Mouse (Mus musculus): ENCODE results near the gene Sult1a1. TPM values are rescaled to one million over a fixed set of nuclear protein-coding genes. Genes with fewer than 3 reads are reported as not detected.
A peak's percentile ranks its signal among the peaks of the same experiment; 100 is the strongest.

Sult1a1 gene
- total RNA-seq, 2 experiments from 2014 or later, result 8.1 to 12.9 TPM

DNA sequence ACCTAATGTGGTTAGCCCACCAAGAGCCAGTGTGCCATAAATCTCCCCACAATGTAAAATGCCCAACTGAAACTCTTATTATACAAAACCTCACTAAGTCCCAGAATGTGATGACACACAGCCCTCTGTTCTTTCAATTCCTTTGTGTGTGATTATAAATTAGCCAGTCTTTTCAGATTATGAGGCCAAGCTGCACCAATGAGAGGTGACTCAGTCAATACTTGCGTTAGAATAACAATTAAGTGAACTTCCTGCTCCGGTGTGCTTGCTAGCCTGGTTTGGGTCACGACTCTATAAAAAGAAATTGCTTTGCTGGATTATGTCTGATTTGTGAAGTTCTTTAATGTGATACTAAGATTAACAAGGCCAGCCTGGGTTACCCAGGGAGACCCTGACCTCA, 46.3 kb downstream of the Sult1a1 start:
- DNase-seq (ENCODE audit: low spot score in 2 of 2), result no peak

GRCm38 (mm10) chr7:126628111-126628510, 48.1 kb downstream of the Sult1a1 start:
- DNase-seq (ENCODE audit: low spot score in 2 of 2), result no peak

GRCm38 (mm10) chr7:126625807-126626600, 50.2 kb downstream of the Sult1a1 start:
- no peak for DNase-seq (ENCODE audit: low spot score in 2 of 2)

DNA sequence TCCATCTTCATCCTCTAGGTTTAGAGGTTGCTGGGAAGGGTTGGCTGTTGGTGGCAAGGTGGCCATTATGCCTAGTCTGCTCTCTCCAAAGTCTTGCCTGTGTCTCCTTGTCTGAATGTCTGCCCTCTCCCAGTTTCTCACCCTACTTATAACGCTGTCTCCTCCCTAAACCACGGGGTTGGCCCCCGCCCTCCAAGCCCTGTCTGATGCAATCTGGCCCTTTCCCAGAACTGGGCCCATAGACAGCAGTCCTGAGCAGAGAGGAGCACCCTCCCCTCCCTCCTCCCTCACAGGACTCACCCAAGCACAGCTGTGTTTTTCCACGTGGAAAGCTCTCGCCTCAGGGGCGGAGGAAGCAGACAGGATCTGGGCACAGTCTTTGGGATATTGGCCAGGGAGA, 50.9 kb downstream of the Sult1a1 start:
- peak; percentile 20 to 21 for DNase-seq (ENCODE audit: low spot score in 2 of 2)

DNA sequence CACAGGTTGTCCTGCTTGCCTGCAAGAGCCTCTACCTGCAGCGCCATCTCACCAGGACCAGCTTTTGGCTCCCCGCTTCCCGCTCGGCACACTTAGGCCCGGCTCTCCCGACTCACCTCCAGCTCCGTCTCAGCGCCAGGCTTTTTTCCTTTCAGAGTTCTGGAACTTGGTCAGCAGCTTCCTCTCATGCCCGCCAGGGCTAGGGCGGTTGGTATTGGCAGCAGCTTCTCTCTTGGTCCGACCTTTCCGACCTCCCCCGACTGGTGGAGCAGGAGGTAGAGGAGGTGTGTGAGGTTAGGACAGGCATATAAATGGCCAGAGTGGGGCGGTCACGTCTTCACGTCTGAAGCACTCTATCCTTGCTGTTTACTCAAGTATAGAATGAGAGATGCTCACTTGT, 51.5 kb downstream of the Sult1a1 start:
- no peak for DNase-seq (ENCODE audit: low spot score in 2 of 2)

- no peak for DNase-seq (ENCODE audit: low spot score in 2 of 2)
These were observed 52.9 kb downstream of the Sult1a1 start for GRCm38 (mm10) chr7:126623381-126623780.

Other genes starting within 250 kb of the Sult1a1 start
- 10 to 100 TPM; 14.0 to 14.6 TPM for gene Rabep2, start 247.7 kb downstream of the Sult1a1 start, total RNA-seq (2021)
- gene Atp2a1, start 213.3 kb downstream of the Sult1a1 start, total RNA-seq (2021), result under 1 TPM; 0.12 to 0.49 TPM
- 10 to 100 TPM; 73.1 to 76.3 TPM for gene Sh2b1, start 201.0 kb downstream of the Sult1a1 start, total RNA-seq (2021)
- 10 to 100 TPM; 90.5 to 94.1 TPM for gene Tufm, start 189.1 kb downstream of the Sult1a1 start, total RNA-seq (2021)
- gene Atxn2l, start 173.0 kb downstream of the Sult1a1 start, total RNA-seq (2021), result 100 to 1,000 TPM; 110 to 115 TPM
- gene Eif3c, start 110.0 kb downstream of the Sult1a1 start, total RNA-seq (2021), result 100 to 1,000 TPM; 182 to 184 TPM
- gene Apobr, start 91.5 kb downstream of the Sult1a1 start, total RNA-seq (2021), result 1 to 10 TPM in 1 of 2 experiments, under 1 TPM in 1; 0.58 to 1.1 TPM
- gene Cln3, start 90.6 kb downstream of the Sult1a1 start, total RNA-seq (2021), result 10 to 100 TPM; 26.2 to 26.7 TPM
- not detected for gene Il27, start 81.5 kb downstream of the Sult1a1 start, total RNA-seq (2021)
- 10 to 100 TPM; 20.3 to 22.6 TPM for gene Nupr1, start 45.6 kb downstream of the Sult1a1 start, total RNA-seq (2021)
- gene Sgf29, start 27.1 kb downstream of the Sult1a1 start, total RNA-seq (2021), result 10 to 100 TPM; 30.5 to 32.9 TPM
- 10 to 100 TPM; 90.5 to 94.8 TPM for gene Bola2, start 19.0 kb upstream of the Sult1a1 start, total RNA-seq (2021)
- 10 to 100 TPM; 14.5 to 15.1 TPM for gene Slx1b, start 19.4 kb upstream of the Sult1a1 start, total RNA-seq (2021)
- 100 to 1,000 TPM; 161 to 166 TPM for gene Coro1a, start 31.4 kb upstream of the Sult1a1 start, total RNA-seq (2021)
- 100 to 1,000 TPM; 157 to 208 TPM for gene Mapk3, start 83.2 kb upstream of the Sult1a1 start, total RNA-seq (2021)
- 1 to 10 TPM; 1.3 to 3.5 TPM for gene Gdpd3, start 89.9 kb upstream of the Sult1a1 start, total RNA-seq (2021)
- gene Ypel3, start 100.5 kb upstream of the Sult1a1 start, total RNA-seq (2021), result 100 to 1,000 TPM; 282 to 325 TPM
- under 1 TPM; 0.56 to 0.63 TPM for gene Tbx6, start 105.1 kb upstream of the Sult1a1 start, total RNA-seq (2021)
- gene Ppp4c, start 116.1 kb upstream of the Sult1a1 start, total RNA-seq (2021), result 10 to 100 TPM; 48.3 to 48.5 TPM
- gene Fam57b, start 121.2 kb upstream of the Sult1a1 start, total RNA-seq (2021), result 10 to 100 TPM; 63.0 to 65.5 TPM
- not detected for gene 4930451I11Rik, start 155.2 kb upstream of the Sult1a1 start, total RNA-seq (2021)
- 10 to 100 TPM; 55.8 to 56.1 TPM for gene Doc2a, start 171.0 kb upstream of the Sult1a1 start, total RNA-seq (2021)
- 10 to 100 TPM; 29.0 to 31.9 TPM for gene Hirip3, start 185.5 kb upstream of the Sult1a1 start, total RNA-seq (2021)
- gene Ino80e, start 185.9 kb upstream of the Sult1a1 start, total RNA-seq (2021), result 10 to 100 TPM; 54.0 to 54.6 TPM
- 100 to 1,000 TPM; 150 to 163 TPM for gene Taok2, start 208.3 kb upstream of the Sult1a1 start, total RNA-seq (2021)
- 10 to 100 TPM; 19.6 to 23.3 TPM for gene Tmem219, start 246.5 kb upstream of the Sult1a1 start, total RNA-seq (2021)